Mouse (Mus musculus) bone marrow, adult 2 months (tissue): ENCODE results near the gene Fam20c. TPM values are rescaled to one million over a fixed set of nuclear protein-coding genes. Genes with fewer than 3 reads are reported as not detected.

Experiments
- H3K27ac ChIP-seq: fragments of 200-500 bp; 2 replicates; pipeline ENCODE4 v1.5.1; 2012; ENCODE audit warnings: low read depth, mild to moderate bottlenecking, control low read depth, inconsistent platforms, low read length; ENCODE audit not compliant: control insufficient read depth, poor library complexity, insufficient read depth
- H3K4me1 ChIP-seq: fragments of 200-500 bp; 2 replicates; pipeline ENCODE4 v1.6.1; 2011; ENCODE audit warnings: low read length; ENCODE audit not compliant: control insufficient read depth, insufficient read depth
- H3K4me3 ChIP-seq: fragments of 200-500 bp; replicated peaks from 2 replicates; pipeline ENCODE3; 2011; ENCODE audit warnings: mild to moderate bottlenecking, low read depth, low read length, control low read depth; ENCODE audit not compliant: control insufficient read depth
- CTCF ChIP-seq: fragments of 200-500 bp; IDR thresholded peaks from 2 replicates; pipeline ENCODE4 v1.5.1; 2011; ENCODE audit warnings: low read length, control low read depth; ENCODE audit not compliant: control insufficient read depth, insufficient read depth
- POLR2A ChIP-seq: fragments of 200-500 bp; IDR thresholded peaks from 2 replicates; pipeline ENCODE4 v1.6.1; 2011; ENCODE audit warnings: low read depth, mild to moderate bottlenecking, control low read depth, low read length, borderline replicate concordance; ENCODE audit not compliant: control insufficient read depth
- WGBS: fragments of 180-500 bp; shearing (Covaris S2); methylation state at CpG from one replicate; pipeline ENCODE4 v1.1.7; 2018; 5-methylcytosine and 5-hydroxymethylcytosine counted together
- polyA plus RNA-seq: library from polyadenylated mRNA; stranded (reverse); fragments of >200 nt; gene quantifications from 2 replicates; pipeline ENCODE4 v1.2.4, GENCODE M21; 2011; ENCODE audit warnings: low replicate concordance; ENCODE audit not compliant: missing spikeins, insufficient read depth, insufficient read length

The Fam20c gene
- polyA plus RNA-seq, 1 experiment, result not detected

GRCm38 (mm10) chr5:138733317-138733899 is 20.9 kb upstream of the Fam20c start:
- TF ChIP-seq CTCF (no peak), POLR2A (no peak)
- Histone ChIP-seq H3K27ac (no peak overlapping the region), H3K4me1 (peaks cover 1% of the 10 kb centered on the region; the same call in 1 of the 2 replicates), H3K4me3 (no peak overlapping the region)
- 84% methylated on average over 11 of the region's 11 CpGs for WGBS

- WGBS, result 87% methylated on average over 18 of the region's 18 CpGs
- Histone ChIP-seq H3K4me1 (peaks cover 1% of the 10 kb centered on the region; the same call in 1 of the 2 replicates), H3K4me3 (no peak overlapping the region), H3K27ac (no peak overlapping the region)
- TF ChIP-seq POLR2A (no peak), CTCF (no peak)
Measured at GRCm38 (mm10) chr5:138734018-138734417, 20.3 kb upstream of the Fam20c start.

- 76% methylated on average over 8 of the region's 8 CpGs for WGBS
- Histone ChIP-seq H3K4me3 (no peak overlapping the region), H3K27ac (no peak overlapping the region), H3K4me1 (peaks cover 1% of the 10 kb centered on the region; the same call in 1 of the 2 replicates)
- no peak for TF ChIP-seq CTCF
- TF ChIP-seq POLR2A, result no peak
Measured at GRCm38 (mm10) chr5:138735201-138735757, 19.0 kb upstream of the Fam20c start.

GRCm38 (mm10) chr5:138740150-138740549 is 14.2 kb upstream of the Fam20c start:
- 42% methylated on average over 3 of the region's 3 CpGs for whole genome bisulfite sequencing
- H3K4me3 ChIP-seq, result no peak overlapping the region
- TF ChIP-seq POLR2A (no peak), CTCF (no peak)
- no peaks in the 10 kb centered on the region; the same call in 1 of the 2 replicates for H3K4me1 ChIP-seq
- no peak overlapping the region for H3K27ac ChIP-seq

DNA sequence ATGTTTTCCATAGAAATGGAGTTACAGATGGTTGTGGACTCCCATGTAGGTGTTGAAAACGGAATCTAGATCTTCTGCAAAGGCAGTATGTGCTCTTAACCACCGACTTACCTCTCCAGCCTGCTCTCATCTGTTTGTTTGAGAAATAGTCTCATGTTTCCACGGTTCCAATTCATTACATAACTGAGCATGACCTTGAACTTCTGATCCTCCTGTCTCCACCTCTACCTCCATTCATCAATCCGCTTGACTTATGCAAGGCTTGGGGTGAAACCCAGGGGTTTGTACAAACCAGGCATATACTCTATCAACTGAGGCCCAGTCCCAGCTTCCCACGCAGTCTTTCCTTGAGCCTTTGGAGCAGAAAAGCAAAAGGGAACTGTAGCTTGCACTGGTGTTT is 12.8 kb upstream of the Fam20c start:
- no peak overlapping the region for H3K27ac ChIP-seq
- TF ChIP-seq POLR2A, result no peak
- no peak for TF ChIP-seq CTCF
- WGBS, result 63% methylated on average over 5 of the region's 5 CpGs
- H3K4me3 ChIP-seq, result no peak overlapping the region
- no peaks in the 10 kb centered on the region; the same call in 1 of the 2 replicates for H3K4me1 ChIP-seq

DNA sequence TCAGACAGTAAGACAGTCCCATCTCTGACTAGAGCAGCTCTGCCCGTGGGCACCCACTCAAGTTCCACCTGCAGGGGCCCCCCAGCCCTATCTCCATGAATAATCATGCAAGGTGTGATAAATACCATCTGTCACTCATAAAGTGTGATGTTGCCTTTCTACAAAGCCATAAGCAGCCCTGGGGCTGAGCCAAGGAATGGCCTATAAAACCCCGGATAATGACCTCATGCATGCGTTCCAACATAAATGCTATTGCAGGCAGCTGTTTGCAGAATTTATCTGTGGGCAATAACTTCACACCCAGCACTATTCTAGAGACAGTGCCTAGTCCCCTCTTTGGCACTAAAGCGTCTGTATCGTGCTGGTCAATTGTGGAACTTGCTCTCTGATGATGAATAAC is 12.0 kb upstream of the Fam20c start:
- no peak overlapping the region for H3K4me3 ChIP-seq
- TF ChIP-seq POLR2A (no peak), CTCF (no peak)
- no peak overlapping the region for H3K27ac ChIP-seq
- H3K4me1 ChIP-seq, result no peaks in the 10 kb centered on the region; the same call in 1 of the 2 replicates
- WGBS, result 77% methylated on average over 5 of the region's 5 CpGs

- TF ChIP-seq POLR2A, result no peak
- no peak for TF ChIP-seq CTCF
- WGBS, result 79% methylated on average over 2 of the region's 2 CpGs
- no peak overlapping the region for H3K4me3 ChIP-seq
- H3K27ac ChIP-seq, result no peak overlapping the region
- H3K4me1 ChIP-seq, result no peaks in the 10 kb centered on the region; the same call in 1 of the 2 replicates
Measured at GRCm38 (mm10) chr5:138743631-138744030, 10.7 kb upstream of the Fam20c start.

DNA sequence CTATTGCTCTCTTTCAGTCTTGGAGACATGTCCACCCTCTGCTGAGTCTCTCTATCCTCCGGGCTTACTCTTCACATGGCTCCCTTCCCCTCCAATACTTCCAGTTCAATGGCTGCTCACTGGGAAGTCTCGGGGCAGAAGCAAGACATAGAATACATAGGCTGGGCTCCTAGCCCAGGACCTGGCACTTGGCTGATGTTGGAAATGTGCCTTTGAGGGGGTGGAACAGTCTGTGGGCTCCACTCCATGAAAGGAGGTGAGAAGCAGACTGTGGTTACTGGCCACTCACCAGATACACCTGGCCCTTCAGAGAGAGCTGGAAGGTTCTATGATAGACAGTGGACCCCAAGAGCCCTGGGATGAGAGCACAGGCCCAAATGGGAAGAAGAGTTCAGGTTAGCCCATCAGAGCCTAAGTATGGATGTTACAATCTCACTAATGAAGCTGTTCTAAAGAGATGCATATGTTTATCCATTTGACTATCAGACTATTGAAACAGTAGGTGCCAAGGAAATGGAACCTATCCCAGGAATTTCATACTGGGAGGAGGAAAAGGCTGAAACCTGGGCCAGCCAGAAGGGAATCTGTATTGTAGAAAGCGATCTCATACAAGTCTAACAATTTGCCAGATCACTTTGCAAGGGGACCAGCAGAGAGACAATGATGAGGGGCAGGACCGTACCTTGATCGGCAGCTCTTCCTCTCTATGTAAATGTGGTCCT is 8.8 kb upstream of the Fam20c start:
- no peak overlapping the region for H3K27ac ChIP-seq
- TF ChIP-seq POLR2A (no peak), CTCF (no peak)
- 83% methylated on average over 5 of the region's 5 CpGs for WGBS
- no peak overlapping the region for H3K4me3 ChIP-seq
- no peaks in the 10 kb centered on the region for H3K4me1 ChIP-seq
